Comparison of ENCODE assay signal across 12 mouse cellular contexts in genomic region chr10:130263203-130263602, GRCm38 (mm10). TPM values are rescaled to one million over a fixed set of nuclear protein-coding genes. Genes with fewer than 3 reads are reported as not detected.
DNase-seq lines count a peak whose midpoint lies in the region; ATAC-seq and TF ChIP-seq lines count a peak whose summit lies in the region.
"Had no signal": no experiment of that assay in that cellular context is flagged by ENCODE, and none has a peak within 500 bp of the region (broad histone marks: within the 10 kb centered on the region; RNA-seq: fewer than 3 reads in every experiment).

No protein-coding gene starts in this region.

- TF ChIP-seq CTCF in brain, embryonic 14.5 days (IDR thresholded peaks at IDR 0.05; ENCODE audit: borderline replicate concordance, extremely low read depth, insufficient read depth, insufficient read length): no peak
- TF ChIP-seq CTCF in lung, adult 2 months (IDR thresholded peaks at IDR 0.05; ENCODE audit: insufficient read depth, low read length): no peak
- TF ChIP-seq CTCF in stomach, postnatal 0 days (IDR thresholded peaks at IDR 0.05; ENCODE audit: low read depth): no peak

- TF ChIP-seq POLR2A in brain, embryonic 14.5 days (IDR thresholded peaks at IDR 0.05; ENCODE audit: borderline replicate concordance, extremely low read depth, insufficient read depth, insufficient read length, poor library complexity, severe bottlenecking): no peak
- no peak for TF ChIP-seq POLR2A in lung, adult 2 months (IDR thresholded peaks at IDR 0.05; ENCODE audit: borderline replicate concordance, extremely low read depth, low read depth, low read length)

- H3K4me3 ChIP-seq in hindbrain, embryonic 16.5 days (ENCODE audit: low read length): no peak overlapping the region
- H3K4me3 ChIP-seq in midbrain, embryonic 13.5 days (replicated peaks): no peak overlapping the region
- H3K4me3 ChIP-seq in lung, adult 2 months (replicated peaks; ENCODE audit: extremely low read depth, low read depth, low read length): no peak overlapping the region
- no peak overlapping the region for H3K4me3 ChIP-seq in heart, embryonic 12.5 days
- H3K4me3 ChIP-seq in stomach, postnatal 0 days (ENCODE audit: low read depth, low read length): no peak overlapping the region

- no peaks in the 10 kb centered on the region for H3K36me3 ChIP-seq in hindbrain, embryonic 16.5 days (ENCODE audit: control insufficient read depth, insufficient read depth, low read length)
- no peaks in the 10 kb centered on the region for H3K36me3 ChIP-seq in midbrain, embryonic 13.5 days
- no peaks in the 10 kb centered on the region for H3K36me3 ChIP-seq in heart, embryonic 12.5 days
- no peaks in the 10 kb centered on the region for H3K36me3 ChIP-seq in stomach, postnatal 0 days (ENCODE audit: control insufficient read depth, insufficient read depth, low read length)
- H3K36me3 ChIP-seq: G1E had no signal

- H3K9ac ChIP-seq in hindbrain, embryonic 16.5 days (ENCODE audit: low read depth, low read length): no peak overlapping the region
- H3K9ac ChIP-seq in midbrain, embryonic 13.5 days (replicated peaks): no peak overlapping the region
- H3K9ac ChIP-seq in heart, embryonic 12.5 days: no peak overlapping the region
- H3K9ac ChIP-seq in stomach, postnatal 0 days (ENCODE audit: low read length): no peak overlapping the region

- no peak overlapping the region for H3K4me2 ChIP-seq in hindbrain, embryonic 16.5 days (ENCODE audit: low read length)
- no peak overlapping the region for H3K4me2 ChIP-seq in midbrain, embryonic 13.5 days (replicated peaks)
- no peak overlapping the region for H3K4me2 ChIP-seq in heart, embryonic 12.5 days
- H3K4me2 ChIP-seq in stomach, postnatal 0 days (replicated peaks; ENCODE audit: low read depth): no peak overlapping the region

- H3K27ac ChIP-seq in hindbrain, embryonic 16.5 days (ENCODE audit: low read depth, low read length): no peak overlapping the region
- H3K27ac ChIP-seq in midbrain, embryonic 13.5 days: no peak overlapping the region
- H3K27ac ChIP-seq in heart, embryonic 12.5 days (ENCODE audit: poor library complexity, severe bottlenecking): no peak overlapping the region
- no peak overlapping the region for H3K27ac ChIP-seq in stomach, postnatal 0 days (replicated peaks)

- H3K27me3 ChIP-seq in hindbrain, embryonic 16.5 days (replicated peaks; ENCODE audit: control insufficient read depth, insufficient read depth, low read length): no peaks in the 10 kb centered on the region
- no peaks in the 10 kb centered on the region for H3K27me3 ChIP-seq in midbrain, embryonic 13.5 days
- no peaks in the 10 kb centered on the region for H3K27me3 ChIP-seq in heart, embryonic 12.5 days (replicated peaks)
- no peaks in the 10 kb centered on the region for H3K27me3 ChIP-seq in stomach, postnatal 0 days (ENCODE audit: control insufficient read depth, insufficient read depth, low read length)

- WGBS in hindbrain, embryonic 16.5 days: 26% methylated on average over 4 of the region's 4 CpGs
- 19% methylated on average over 4 of the region's 4 CpGs for WGBS in midbrain, embryonic 13.5 days
- WGBS in lung, adult 2 months: 53% methylated on average over 4 of the region's 4 CpGs
- WGBS in heart, embryonic 12.5 days: 54% methylated on average over 4 of the region's 4 CpGs
- 75% methylated on average over 4 of the region's 4 CpGs for WGBS in stomach, postnatal 0 days

- H3K4me1 ChIP-seq in hindbrain, embryonic 16.5 days (ENCODE audit: control insufficient read depth, insufficient read depth, low read depth, low read length): no peaks in the 10 kb centered on the region; the same call in 1 of the 2 replicates
- H3K4me1 ChIP-seq in midbrain, embryonic 13.5 days (replicated peaks): peaks cover 8% of the 10 kb centered on the region
- no peaks in the 10 kb centered on the region for H3K4me1 ChIP-seq in lung, adult 2 months (ENCODE audit: control insufficient read depth, insufficient read depth, low read length)
- no peaks in the 10 kb centered on the region for H3K4me1 ChIP-seq in heart, embryonic 12.5 days (replicated peaks)
- H3K4me1 ChIP-seq in stomach, postnatal 0 days (replicated peaks; ENCODE audit: control insufficient read depth, insufficient read depth): no peaks in the 10 kb centered on the region

- ATAC-seq in hindbrain, embryonic 16.5 days: peak; percentile 76; the same call in 1 of the 2 replicates
- ATAC-seq in midbrain, embryonic 13.5 days: peak; percentile 81
- no peak for ATAC-seq in heart, embryonic 12.5 days (ENCODE audit: insufficient number of reproducible peaks, low FRiP score)
- no peak for ATAC-seq in stomach, postnatal 0 days (ENCODE audit: low FRiP score, low TSS enrichment)

- peak; percentile 79 for DNase-seq in brain, embryonic 14.5 days (ENCODE audit: low read depth)
- DNase-seq in cerebellum, adult 18-20 months: peak; percentile 64 to 69
- DNase-seq in lung, adult 2 months: no peak
- DNase-seq in spleen, postnatal 4 days (ENCODE audit: low spot score in 2 of 2): no peak
- DNase-seq in stomach, postnatal 0 days (ENCODE audit: low spot score): no peak
- DNase-seq: lung, postnatal 36 days had no signal

- H3K9me3 ChIP-seq in hindbrain, embryonic 16.5 days (ENCODE audit: control insufficient read depth, low read length): no peaks in the 10 kb centered on the region
- H3K9me3 ChIP-seq in midbrain, embryonic 13.5 days: no peaks in the 10 kb centered on the region
- no peaks in the 10 kb centered on the region for H3K9me3 ChIP-seq in heart, embryonic 12.5 days (replicated peaks)
- no peaks in the 10 kb centered on the region for H3K9me3 ChIP-seq in stomach, postnatal 0 days (ENCODE audit: control insufficient read depth, low read length)
- H3K9me3 ChIP-seq: G1E had no signal

- no peak for TF ChIP-seq EP300 in stomach, postnatal 0 days (optimal IDR thresholded peaks at IDR 0.05)

RNA-seq across cellular contexts. Expression of gene Neurod4, which starts 16.8 kb away (rescaled TPM):
- 2.0 and 2.5 TPM in 2 replicates for polyA plus RNA-seq in brain, embryonic 14.5 days (2012; rRNA removed)
- polyA plus RNA-seq in hindbrain, embryonic 16.5 days (2015; fragmentation: Nextera tagmentation; extraction: Ambion mirVana): 1.5 and 1.6 TPM in 2 replicates
- polyA plus RNA-seq in midbrain, embryonic 13.5 days (2015; fragmentation: Nextera tagmentation; extraction: Ambion mirVana): 5.9 and 7.9 TPM in 2 replicates
- not detected in 2 replicates for polyA plus RNA-seq in lung, adult 2 months (2012; rRNA removed)
- 0.05 and 0.08 TPM in 2 replicates for polyA plus RNA-seq in heart, embryonic 12.5 days (2016; fragmentation: Nextera tagmentation; extraction: Ambion mirVana)
- 0.05 TPM in 1 of 2 replicates, not detected in the other for polyA plus RNA-seq in stomach, postnatal 0 days (2015; fragmentation: Nextera tagmentation; extraction: Ambion mirVana)
- polyA plus RNA-seq: G1E; heart, postnatal 0 days had no signal

RNA-seq across cellular contexts. Expression of gene Olfr827, which starts 49.0 kb away (rescaled TPM):
- polyA plus RNA-seq in brain, embryonic 14.5 days (2012; rRNA removed): not detected in 2 replicates
- not detected in 2 replicates for polyA plus RNA-seq in hindbrain, embryonic 16.5 days (2015; fragmentation: Nextera tagmentation; extraction: Ambion mirVana)
- polyA plus RNA-seq in midbrain, embryonic 13.5 days (2015; fragmentation: Nextera tagmentation; extraction: Ambion mirVana): not detected in 2 replicates
- polyA plus RNA-seq in lung, adult 2 months (2012; rRNA removed): not detected in 2 replicates
- polyA plus RNA-seq in heart, embryonic 12.5 days (2016; fragmentation: Nextera tagmentation; extraction: Ambion mirVana): not detected in 2 replicates
- polyA plus RNA-seq in stomach, postnatal 0 days (2015; fragmentation: Nextera tagmentation; extraction: Ambion mirVana): not detected in 2 replicates
- polyA plus RNA-seq: embryonic facial prominence, embryonic 14.5 days; G1E; heart, postnatal 0 days had no signal

RNA-seq across cellular contexts. Expression of gene Tespa1, which starts 59.5 kb away (rescaled TPM):
- 0.16 TPM in 1 of 2 replicates, not detected in the other for polyA plus RNA-seq in brain, embryonic 14.5 days (2012; rRNA removed)
- polyA plus RNA-seq in hindbrain, embryonic 16.5 days (2015; fragmentation: Nextera tagmentation; extraction: Ambion mirVana): 0.09 TPM in 1 of 2 replicates, not detected in the other
- polyA plus RNA-seq in midbrain, embryonic 13.5 days (2015; fragmentation: Nextera tagmentation; extraction: Ambion mirVana): not detected in 2 replicates
- polyA plus RNA-seq in lung, adult 2 months (2012; rRNA removed): 0.83 and 1.3 TPM in 2 replicates
- polyA plus RNA-seq in heart, embryonic 12.5 days (2016; fragmentation: Nextera tagmentation; extraction: Ambion mirVana): 0.27 and 0.37 TPM in 2 replicates
- polyA plus RNA-seq in stomach, postnatal 0 days (2015; fragmentation: Nextera tagmentation; extraction: Ambion mirVana): 0.13 and 0.21 TPM in 2 replicates
- polyA plus RNA-seq: heart, postnatal 0 days had no signal

Comparison
In these comparisons a context has a peak if more than half of its experiments do, and no peak if none do; other contexts are left out.
1. DNase-seq: peak in brain, embryonic 14.5 days (single experiment) and cerebellum, adult 18-20 months (2 of 2); none in lung, adult 2 months (single experiment), spleen, postnatal 4 days (0 of 2) and stomach, postnatal 0 days (single experiment).
2. ATAC-seq: peak in hindbrain, embryonic 16.5 days (single experiment) and midbrain, embryonic 13.5 days (single experiment); none in heart, embryonic 12.5 days (single experiment) and stomach, postnatal 0 days (single experiment).